Mouse (Mus musculus) stomach, postnatal 0 days (tissue): Measurements from ENCODE around the gene Cds1.

Experiments
- CTCF ChIP-seq: IDR thresholded peaks from 2 replicates; pipeline ENCODE4 v1.5.1; 2016; ENCODE audit warnings: antibody characterized with exemption, low read depth, mild to moderate bottlenecking, moderate library complexity
- EP300 ChIP-seq: optimal IDR thresholded peaks from 2 replicates; pipeline ENCODE3; 2016; ENCODE audit warnings: antibody characterized with exemption

GRCm38 (mm10) chr5:101854100-101854499 lies 89.2 kb downstream of the Cds1 start:
- TF ChIP-seq CTCF (no peak), EP300 (no peak)
